Mouse (Mus musculus) brown adipose tissue, adult 24 weeks (tissue): ENCODE data around the gene Phldb1. TPM values are rescaled to one million over a fixed set of nuclear protein-coding genes. Genes with fewer than 3 reads are reported as not detected.

ENCODE experiments used
- H3K27ac ChIP-seq: fragments of 200-500 bp; replicated peaks from 2 replicates; pipeline ENCODE4 v1.5.1; 2012; ENCODE audit warnings: low read depth, mild to moderate bottlenecking, low read length
- H3K4me1 ChIP-seq: fragments of 200-500 bp; 2 replicates; pipeline ENCODE4 v1.6.1; 2012; ENCODE audit warnings: low read length, mixed read lengths; ENCODE audit not compliant: control insufficient read depth, insufficient read depth, insufficient read length
- H3K4me3 ChIP-seq: fragments of 200-500 bp; 2 replicates; pipeline ENCODE4 v1.5.1; 2012; ENCODE audit warnings: low read depth, mild to moderate bottlenecking, low read length, moderate library complexity; ENCODE audit not compliant: insufficient read depth
- polyA plus RNA-seq: library from polyadenylated mRNA; stranded (reverse); fragments of >200 nt; gene quantifications from 2 replicates; pipeline ENCODE4 v1.2.4, GENCODE M21; 2012; ENCODE audit not compliant: missing spikeins, insufficient read depth, insufficient read length

Gene Phldb1
- polyA plus RNA-seq, 1 experiment = 27.6 TPM

GRCm38 (mm10) chr9:44736301-44736700 is 1.3 kb upstream of the Phldb1 start:
- H3K4me3 ChIP-seq = no peak overlapping the region
- H3K4me1 ChIP-seq = peaks cover 7% of the 10 kb centered on the region; the same call in 1 of the 2 replicates
- no peak overlapping the region for H3K27ac ChIP-seq

GRCm38 (mm10) chr9:44735886-44736285 is 888 bp upstream of the Phldb1 start:
- Histone ChIP-seq H3K27ac (no peak overlapping the region), H3K4me3 (no peak overlapping the region), H3K4me1 (peaks cover 7% of the 10 kb centered on the region; the same call in 1 of the 2 replicates)

GRCm38 (mm10) chr9:44733671-44734523 is 1.1 kb downstream of the Phldb1 start:
- Histone ChIP-seq H3K4me3 (peak overlapping the region; percentile 87), H3K4me1 (peaks cover 7% of the 10 kb centered on the region; the same call in 1 of the 2 replicates), H3K27ac (peak overlapping the region; percentile 89)

- peak overlapping the region; percentile 87 for H3K4me3 ChIP-seq
- peaks cover 7% of the 10 kb centered on the region; the same call in 1 of the 2 replicates for H3K4me1 ChIP-seq
- H3K27ac ChIP-seq = peak overlapping the region; percentile 83
Observed at GRCm38 (mm10) chr9:44732921-44733530, 2.0 kb downstream of the Phldb1 start.

GRCm38 (mm10) chr9:44732130-44732549 is 2.9 kb downstream of the Phldb1 start:
- Histone ChIP-seq H3K27ac (peak overlapping the region; percentile 83), H3K4me1 (peaks cover 7% of the 10 kb centered on the region; the same call in 1 of the 2 replicates), H3K4me3 (no peak overlapping the region)

GRCm38 (mm10) chr9:44727441-44727840 is 7.6 kb downstream of the Phldb1 start:
- Histone ChIP-seq H3K4me3 (no peak overlapping the region), H3K4me1 (peaks cover 19% of the 10 kb centered on the region), H3K27ac (no peak overlapping the region)

GRCm38 (mm10) chr9:44726431-44727146 is 8.4 kb downstream of the Phldb1 start:
- Histone ChIP-seq H3K4me3 (no peak overlapping the region), H3K27ac (no peak overlapping the region), H3K4me1 (peaks cover 22% of the 10 kb centered on the region)

- H3K4me3 ChIP-seq = no peak overlapping the region
- H3K4me1 ChIP-seq = peaks cover 26% of the 10 kb centered on the region
- H3K27ac ChIP-seq = peak overlapping the region; percentile 8; the same call in 1 of the 2 replicates
Observed at GRCm38 (mm10) chr9:44724665-44725064, 10.3 kb downstream of the Phldb1 start.

- Histone ChIP-seq H3K4me3 (no peak overlapping the region), H3K4me1 (peaks cover 28% of the 10 kb centered on the region), H3K27ac (peak overlapping the region; percentile 61; the same call in 1 of the 2 replicates)
Observed at GRCm38 (mm10) chr9:44724223-44724622, 10.8 kb downstream of the Phldb1 start.

GRCm38 (mm10) chr9:44723521-44724041 is 11.4 kb downstream of the Phldb1 start:
- Histone ChIP-seq H3K4me1 (peaks cover 28% of the 10 kb centered on the region), H3K27ac (peak overlapping the region; percentile 61), H3K4me3 (no peak overlapping the region)

- peaks cover 31% of the 10 kb centered on the region for H3K4me1 ChIP-seq
- H3K4me3 ChIP-seq = no peak overlapping the region
- peak overlapping the region; percentile 61 for H3K27ac ChIP-seq
Observed at GRCm38 (mm10) chr9:44723008-44723407, 12.0 kb downstream of the Phldb1 start.

- H3K4me1 ChIP-seq = peaks cover 34% of the 10 kb centered on the region
- peak overlapping the region; percentile 61 for H3K27ac ChIP-seq
Observed at GRCm38 (mm10) chr9:44722575-44722974, 12.4 kb downstream of the Phldb1 start.

GRCm38 (mm10) chr9:44721877-44722186 is 13.2 kb downstream of the Phldb1 start:
- H3K4me3 ChIP-seq = no peak overlapping the region
- H3K4me1 ChIP-seq = peaks cover 36% of the 10 kb centered on the region
- H3K27ac ChIP-seq = peak overlapping the region; percentile 75

More at GRCm38 (mm10) chr9:44722575-44722974, 12.4 kb downstream of the Phldb1 start:
- H3K4me3 ChIP-seq = no peak overlapping the region

GRCm38 (mm10) chr9:44721154-44721876 is 13.7 kb downstream of the Phldb1 start:
- H3K27ac ChIP-seq = peak overlapping the region; percentile 75

More at GRCm38 (mm10) chr9:44721154-44721876, 13.7 kb downstream of the Phldb1 start:
- peaks cover 36% of the 10 kb centered on the region for H3K4me1 ChIP-seq
- H3K4me3 ChIP-seq = peak overlapping the region; percentile 55
